Mouse (Mus musculus): ENCODE data around the gene Ankrd13c. TPM values are rescaled to one million over a fixed set of nuclear protein-coding genes. Genes with fewer than 3 reads are reported as not detected.
A peak's percentile ranks its signal among the peaks of the same experiment; 100 is the strongest.
"Not testable (repeated sequence)": the region's sequence is repeated elsewhere in the genome, so short reads cannot be mapped to it uniquely, and the experiment has no call there.

The Ankrd13c gene
- 78.0 and 80.0 TPM in 2 replicates for total RNA-seq (2017)

GRCm38 (mm10) chr3:157946843-157947358, at the start of gene Ankrd13c:
Ankrd13c (plus strand) TSS chr3:157947239.
- ATAC-seq (ENCODE audit: extremely low read depth, insufficient number of reproducible peaks, low FRiP score, poor library complexity, severe bottlenecking): peak; percentile 93

GRCm38 (mm10) chr3:157897645-157898044, 49.4 kb upstream of the Ankrd13c start:
- ATAC-seq (ENCODE audit: extremely low read depth, insufficient number of reproducible peaks, low FRiP score, poor library complexity, severe bottlenecking): no peak

- no peak for ATAC-seq (ENCODE audit: extremely low read depth, insufficient number of reproducible peaks, low FRiP score, poor library complexity, severe bottlenecking)
These were observed 47.1 kb upstream of the Ankrd13c start for GRCm38 (mm10) chr3:157899986-157900385.

DNA sequence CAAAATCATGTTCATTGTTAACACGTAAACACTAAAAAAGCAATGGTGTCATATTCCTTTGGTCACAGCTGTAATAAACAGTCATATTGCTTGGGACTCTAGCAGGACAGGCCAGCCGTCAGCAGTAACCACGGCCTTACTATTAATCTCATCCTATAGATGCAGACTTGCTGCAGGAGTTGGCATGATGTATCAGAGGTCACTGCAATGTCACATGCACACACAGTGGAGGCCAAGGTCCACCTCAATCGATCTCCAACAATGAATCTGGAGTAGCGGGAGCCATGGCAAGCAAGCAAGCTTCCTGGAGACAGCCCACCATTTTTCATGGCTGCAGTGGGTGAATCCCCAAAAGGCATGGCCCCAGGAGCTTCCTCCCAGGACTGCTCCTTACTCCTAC, 45.3 kb upstream of the Ankrd13c start:
- ATAC-seq (ENCODE audit: extremely low read depth, insufficient number of reproducible peaks, low FRiP score, poor library complexity, severe bottlenecking): no peak

GRCm38 (mm10) chr3:157908166-157908565, 38.9 kb upstream of the Ankrd13c start:
- ATAC-seq (ENCODE audit: extremely low read depth, insufficient number of reproducible peaks, low FRiP score, poor library complexity, severe bottlenecking): no peak

GRCm38 (mm10) chr3:157910262-157910661, 36.8 kb upstream of the Ankrd13c start:
- ATAC-seq (ENCODE audit: extremely low read depth, insufficient number of reproducible peaks, low FRiP score, poor library complexity, severe bottlenecking): no peak

DNA sequence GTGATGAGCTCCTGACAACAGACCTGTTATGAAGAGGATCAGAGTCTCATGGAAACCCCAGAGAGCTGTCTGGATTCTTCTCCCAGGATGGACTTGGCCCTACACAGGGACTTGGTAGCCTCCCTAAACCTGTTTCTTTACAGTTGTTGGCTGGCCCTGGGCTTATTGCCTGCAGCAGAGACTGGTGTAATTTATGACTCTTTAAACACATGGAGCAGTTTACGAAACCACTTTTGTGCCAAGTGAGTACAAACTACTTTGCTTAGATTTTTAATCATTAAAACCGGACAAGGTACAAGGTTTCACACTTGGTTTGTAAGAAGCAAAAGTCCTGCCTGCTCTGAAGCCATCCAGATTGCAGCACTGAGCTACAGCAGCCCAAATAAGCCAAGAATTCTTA, 34.9 kb upstream of the Ankrd13c start:
- no peak for ATAC-seq (ENCODE audit: extremely low read depth, insufficient number of reproducible peaks, low FRiP score, poor library complexity, severe bottlenecking)

- no peak for ATAC-seq (ENCODE audit: extremely low read depth, insufficient number of reproducible peaks, low FRiP score, poor library complexity, severe bottlenecking)
These were observed 30.7 kb upstream of the Ankrd13c start for GRCm38 (mm10) chr3:157916336-157916735.

GRCm38 (mm10) chr3:157921376-157921775, 25.7 kb upstream of the Ankrd13c start:
- no peak for ATAC-seq (ENCODE audit: extremely low read depth, insufficient number of reproducible peaks, low FRiP score, poor library complexity, severe bottlenecking)

DNA sequence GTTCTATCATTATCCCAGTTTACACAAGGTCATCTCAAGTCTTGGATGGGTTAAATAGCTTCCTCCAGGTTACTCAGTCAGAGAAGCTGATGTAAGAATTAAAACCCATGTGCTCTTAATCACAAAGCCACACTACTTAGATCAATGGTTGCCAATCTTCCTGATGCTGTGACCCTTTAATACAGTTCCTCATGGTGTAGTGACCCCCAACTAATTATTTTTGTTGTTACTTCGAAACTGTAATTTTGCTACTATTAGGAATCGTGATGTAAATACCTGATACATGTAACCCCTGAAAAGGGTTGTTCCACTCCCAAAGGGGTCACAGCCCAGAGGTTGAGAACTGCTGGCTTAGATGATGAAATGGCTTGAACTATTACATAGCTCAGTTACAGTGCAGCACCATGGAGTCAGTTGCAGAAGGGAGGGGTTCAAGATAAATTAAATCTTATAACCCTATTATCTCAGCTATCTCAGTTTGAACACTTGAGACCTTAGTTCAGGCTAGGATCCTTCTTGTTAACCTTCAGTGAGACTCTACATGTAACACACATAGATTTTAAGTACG, 23.7 kb upstream of the Ankrd13c start:
- ATAC-seq (ENCODE audit: extremely low read depth, insufficient number of reproducible peaks, low FRiP score, poor library complexity, severe bottlenecking): no peak

GRCm38 (mm10) chr3:157924692-157925328, 22.2 kb upstream of the Ankrd13c start, which contains the start of gene Cth:
Cth (minus strand) TSS chr3:157925077.
- peak; percentile 78; the same call in 1 of the 2 replicates for ATAC-seq (ENCODE audit: extremely low read depth, insufficient number of reproducible peaks, low FRiP score, poor library complexity, severe bottlenecking)

- ATAC-seq (ENCODE audit: extremely low read depth, insufficient number of reproducible peaks, low FRiP score, poor library complexity, severe bottlenecking): no peak
These were observed 21.1 kb upstream of the Ankrd13c start for GRCm38 (mm10) chr3:157925706-157926510.

DNA sequence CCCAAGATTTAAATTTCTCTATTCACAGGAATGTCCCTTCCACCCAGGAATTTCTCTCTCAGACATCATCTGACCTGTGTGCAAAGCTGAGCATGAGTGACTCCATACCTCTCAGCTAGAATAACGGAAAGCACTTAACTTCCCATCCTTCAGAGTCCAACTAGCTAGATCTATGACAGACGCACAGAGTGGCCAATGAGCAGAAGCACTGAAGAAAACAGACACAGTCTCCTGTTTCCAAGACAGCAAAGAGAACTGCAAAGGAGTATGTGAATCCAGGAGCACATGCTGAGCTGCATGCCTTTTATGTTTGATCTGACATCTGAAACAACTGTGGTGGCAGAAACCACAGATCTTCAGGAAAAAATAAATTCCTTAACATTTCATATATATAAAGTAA, 20.3 kb upstream of the Ankrd13c start:
- ATAC-seq (ENCODE audit: extremely low read depth, insufficient number of reproducible peaks, low FRiP score, poor library complexity, severe bottlenecking): no peak

GRCm38 (mm10) chr3:157928731-157929130, 18.3 kb upstream of the Ankrd13c start:
- ATAC-seq (ENCODE audit: extremely low read depth, insufficient number of reproducible peaks, low FRiP score, poor library complexity, severe bottlenecking): no peak

DNA sequence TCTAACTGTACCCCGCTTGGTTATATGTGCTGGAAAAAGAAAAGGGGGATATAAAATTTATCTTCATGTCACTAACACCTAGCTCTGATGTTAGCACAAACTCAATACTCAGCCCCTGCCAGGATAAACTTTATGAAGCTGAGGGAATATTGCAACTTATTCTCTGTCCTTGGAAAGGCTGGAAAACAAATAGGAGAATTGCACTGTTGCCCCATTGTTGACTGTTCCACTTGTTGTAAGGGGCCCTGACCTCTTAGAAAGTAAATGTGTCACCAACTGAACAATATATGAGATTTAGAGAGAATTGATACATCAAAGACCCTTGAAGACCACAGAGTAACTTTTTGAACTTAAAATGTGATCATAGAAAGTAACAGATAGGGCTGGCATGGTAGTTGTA, 17.6 kb upstream of the Ankrd13c start:
- ATAC-seq (ENCODE audit: extremely low read depth, insufficient number of reproducible peaks, low FRiP score, poor library complexity, severe bottlenecking): no peak

DNA sequence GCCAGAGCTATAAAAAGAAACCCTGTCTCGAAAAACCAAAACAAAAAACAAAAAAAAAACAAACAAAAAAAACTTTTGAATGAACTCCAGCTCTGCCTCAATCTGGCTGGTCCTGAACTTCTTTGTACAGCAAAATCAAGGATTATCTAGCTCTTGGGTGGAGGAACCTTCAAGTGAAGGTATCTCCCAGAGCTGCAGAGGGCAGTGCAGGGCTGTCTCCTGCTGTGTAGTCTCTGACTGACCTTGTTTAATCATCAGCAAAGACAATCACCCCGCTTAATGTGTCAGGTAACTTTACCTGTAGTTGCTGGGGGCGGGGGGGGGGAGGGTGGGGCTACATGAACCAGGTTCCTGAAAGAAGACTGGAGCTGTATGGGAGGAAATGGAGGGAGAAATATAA, 15.4 kb upstream of the Ankrd13c start:
- no peak for ATAC-seq (ENCODE audit: extremely low read depth, insufficient number of reproducible peaks, low FRiP score, poor library complexity, severe bottlenecking)

DNA sequence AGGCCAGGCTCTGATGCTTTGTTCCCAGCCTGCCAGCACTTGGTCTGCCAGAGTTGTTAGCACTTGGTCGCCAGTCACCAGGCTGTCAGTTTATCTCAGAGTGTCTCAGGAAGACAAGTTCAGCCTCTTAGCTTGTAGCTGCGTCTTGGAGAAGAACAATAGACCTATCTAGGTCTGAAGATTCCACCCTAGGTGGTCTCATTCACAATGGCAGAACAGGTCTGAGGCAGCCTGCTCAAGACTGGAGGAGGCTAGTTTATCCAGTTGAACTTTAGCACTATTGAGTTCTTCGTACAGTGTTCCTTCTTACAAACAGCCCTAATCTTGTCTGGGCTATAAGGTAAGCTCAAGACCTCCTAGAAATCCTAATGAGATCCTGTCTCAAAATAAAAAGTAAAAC, 15.0 kb upstream of the Ankrd13c start:
- no peak for ATAC-seq (ENCODE audit: extremely low read depth, insufficient number of reproducible peaks, low FRiP score, poor library complexity, severe bottlenecking)

DNA sequence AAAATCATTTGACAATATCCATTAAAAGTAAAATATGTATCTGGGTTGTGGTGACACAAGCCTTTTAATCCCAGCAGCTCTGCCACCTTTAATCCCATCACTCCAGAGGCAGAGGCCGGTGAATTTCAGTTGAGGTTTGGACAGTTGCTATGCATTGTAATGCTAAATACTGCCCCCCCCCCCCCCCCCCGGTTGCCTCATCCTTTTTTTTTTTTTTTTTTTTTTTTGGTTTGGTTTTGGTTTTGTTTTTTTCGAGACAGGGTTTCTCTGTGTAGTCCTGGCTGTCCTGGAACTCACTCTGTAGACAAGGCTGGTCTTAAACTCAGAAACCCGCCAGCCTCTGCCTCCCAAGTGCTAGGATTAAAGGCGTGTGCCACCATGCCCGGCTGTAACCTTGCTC, 13.8 kb upstream of the Ankrd13c start:
- ATAC-seq (ENCODE audit: extremely low read depth, insufficient number of reproducible peaks, low FRiP score, poor library complexity, severe bottlenecking): not testable (repeated sequence)

GRCm38 (mm10) chr3:157934301-157934823, 12.7 kb upstream of the Ankrd13c start:
- ATAC-seq (ENCODE audit: extremely low read depth, insufficient number of reproducible peaks, low FRiP score, poor library complexity, severe bottlenecking): no peak

DNA sequence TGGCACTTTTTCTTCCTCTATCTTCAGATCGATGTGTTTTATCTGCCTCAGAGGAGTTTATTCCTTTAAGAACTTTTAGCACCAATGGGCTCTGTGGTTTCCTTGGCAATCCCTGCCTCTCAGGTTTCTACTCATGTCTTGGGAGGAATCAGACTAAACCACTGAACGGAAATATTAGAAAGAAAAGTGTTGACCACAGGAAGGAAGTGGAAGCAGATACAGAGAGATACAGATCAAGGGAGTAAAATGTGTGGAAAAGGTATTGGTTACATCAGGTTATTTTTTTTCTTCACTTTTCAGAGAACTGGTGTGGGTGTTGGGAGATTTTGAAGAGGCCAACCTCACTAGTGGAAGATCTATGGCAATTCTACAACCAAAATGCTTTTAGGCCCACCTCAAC, 8.5 kb upstream of the Ankrd13c start:
- no peak for ATAC-seq (ENCODE audit: extremely low read depth, insufficient number of reproducible peaks, low FRiP score, poor library complexity, severe bottlenecking)

All from neutrophil, adult 5-6 weeks (primary cell).